Mouse (Mus musculus): ENCODE measurements around the gene Glis1. TPM values are rescaled to one million over a fixed set of nuclear protein-coding genes. Genes with fewer than 3 reads are reported as not detected.
A peak's percentile ranks its signal among the peaks of the same experiment; 100 is the strongest.

The Glis1 gene
- total and polyA plus RNA-seq, 2 experiments from 2014 or later = 1.4 to 2.1 TPM

DNA sequence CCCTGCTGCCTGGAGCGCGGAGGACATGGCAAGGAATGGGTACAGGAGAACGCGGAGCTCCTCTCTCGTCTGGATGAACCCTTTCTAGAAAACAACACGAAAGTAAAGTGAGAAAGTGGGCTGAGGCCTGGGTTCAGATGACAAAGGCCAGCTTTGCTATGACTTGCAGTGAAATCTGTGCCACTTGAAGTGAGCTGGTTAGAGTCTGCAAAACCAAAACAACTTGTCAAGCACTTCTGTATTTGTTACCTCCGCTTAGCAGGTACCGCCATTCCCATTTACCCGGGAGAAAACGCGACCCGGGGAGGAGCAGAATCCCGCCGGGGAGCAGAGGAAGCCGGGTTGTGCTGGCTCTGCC lies 414 bp upstream of the Glis1 start:
- Histone ChIP-seq H3K27me3 (ENCODE audit: insufficient read depth, low read length) (peaks cover 36% of the 10 kb centered on the region), H3K27ac (ENCODE audit: low read depth, low read length) (no peak overlapping the region), H3K9me3 (ENCODE audit: low read length) (no peaks in the 10 kb centered on the region), H3K36me3 (ENCODE audit: insufficient read depth, low read length) (no peaks in the 10 kb centered on the region), H3K4me2 (ENCODE audit: low read depth, low read length, poor library complexity, severe bottlenecking) (peak overlapping the region; percentile 89), H3K9ac (replicated peaks; ENCODE audit: low read length, poor library complexity, severe bottlenecking) (peak overlapping the region; percentile 64), H3K4me3 (ENCODE audit: low read depth, low read length) (peak overlapping the region; percentile 61), H3K4me1 (ENCODE audit: insufficient read depth, low read length) (no peaks in the 10 kb centered on the region)
- WGBS = 10% methylated on average over 15 of the region's 15 CpGs
- ATAC-seq (ENCODE audit: low FRiP score) = no peak
- TF ChIP-seq CTCF (IDR thresholded peaks at IDR 0.05) = no peak
- no peak for DNase-seq (ENCODE audit: low spot score)

DNA sequence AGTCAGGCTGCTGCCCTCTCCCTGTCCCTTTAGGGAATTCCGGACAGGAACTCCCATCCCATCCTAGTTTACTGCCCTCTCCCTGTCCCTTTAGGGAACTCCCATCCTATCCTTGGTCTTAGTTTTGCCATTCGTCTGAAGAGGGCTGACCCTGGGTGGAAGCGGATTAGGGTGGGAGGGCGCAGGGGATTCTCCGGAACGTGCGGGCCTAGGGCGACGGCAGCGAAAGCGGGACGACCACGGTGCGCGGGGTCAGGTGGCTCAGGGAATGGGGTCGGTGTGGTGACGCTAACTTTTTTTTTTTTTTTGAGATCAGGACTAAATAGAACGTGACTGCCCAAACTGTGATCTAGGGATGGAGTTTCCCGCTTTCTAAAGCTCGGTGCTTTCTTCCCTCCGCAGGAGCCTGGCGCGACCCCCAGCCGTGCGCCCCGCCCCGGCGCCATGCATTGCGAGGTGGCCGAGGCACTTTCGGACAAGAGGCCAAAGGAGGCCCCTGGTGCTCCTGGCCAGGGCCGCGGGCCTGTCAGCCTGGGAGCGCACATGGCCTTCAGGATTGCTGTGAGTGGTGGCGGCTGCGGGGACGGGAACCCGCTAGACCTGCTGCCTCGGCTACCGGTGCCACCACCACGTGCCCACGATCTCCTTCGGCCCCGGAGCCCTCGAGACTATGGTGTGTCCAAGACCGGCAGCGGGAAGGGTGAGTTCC lies 1.0 kb downstream of the Glis1 start:
- no peaks in the 10 kb centered on the region for H3K4me1 ChIP-seq (ENCODE audit: insufficient read depth, low read length)
- no peak for TF ChIP-seq CTCF (IDR thresholded peaks at IDR 0.05)
- no peaks in the 10 kb centered on the region for H3K36me3 ChIP-seq (ENCODE audit: insufficient read depth, low read length)
- no peak for ATAC-seq (ENCODE audit: low FRiP score)
- H3K4me3 ChIP-seq (ENCODE audit: low read depth, low read length) = peak overlapping the region; percentile 61
- no peaks in the 10 kb centered on the region for H3K9me3 ChIP-seq (ENCODE audit: low read length)
- H3K4me2 ChIP-seq (ENCODE audit: low read depth, low read length, poor library complexity, severe bottlenecking) = peak overlapping the region; percentile 89
- H3K27me3 ChIP-seq (ENCODE audit: insufficient read depth, low read length) = peaks cover 36% of the 10 kb centered on the region
- 3% methylated on average over 41 of the region's 47 CpGs for WGBS
- H3K9ac ChIP-seq (replicated peaks; ENCODE audit: low read length, poor library complexity, severe bottlenecking) = 0 out of 2 replicates have a peak overlapping the region, but pooled peaks have one; percentile 64
- no peak for DNase-seq (ENCODE audit: low spot score)
- no peak overlapping the region for H3K27ac ChIP-seq (ENCODE audit: low read depth, low read length)

DNA sequence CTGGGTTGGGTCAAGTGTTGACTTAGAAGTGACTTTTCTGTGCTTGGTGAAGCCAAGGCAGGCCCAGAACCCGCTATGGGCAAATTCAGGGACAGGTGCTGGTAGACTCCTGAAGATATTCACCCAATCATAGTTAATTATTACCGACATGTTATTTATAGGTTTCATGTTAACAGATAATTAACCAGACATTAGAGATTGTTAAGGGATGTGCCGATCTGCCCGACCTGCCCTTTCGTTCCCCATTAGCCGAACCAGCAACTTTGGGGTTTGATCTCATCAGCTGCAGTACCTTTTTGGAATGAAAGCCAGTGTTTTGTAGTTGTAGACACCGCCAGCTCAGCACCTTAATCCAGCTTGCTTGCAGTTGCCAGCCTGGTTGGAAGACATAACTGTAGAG lies 2.1 kb downstream of the Glis1 start:
- DNase-seq (ENCODE audit: low spot score) = no peak
- TF ChIP-seq CTCF (IDR thresholded peaks at IDR 0.05) = no peak
- H3K4me3 ChIP-seq (ENCODE audit: low read depth, low read length) = no peak overlapping the region

DNA sequence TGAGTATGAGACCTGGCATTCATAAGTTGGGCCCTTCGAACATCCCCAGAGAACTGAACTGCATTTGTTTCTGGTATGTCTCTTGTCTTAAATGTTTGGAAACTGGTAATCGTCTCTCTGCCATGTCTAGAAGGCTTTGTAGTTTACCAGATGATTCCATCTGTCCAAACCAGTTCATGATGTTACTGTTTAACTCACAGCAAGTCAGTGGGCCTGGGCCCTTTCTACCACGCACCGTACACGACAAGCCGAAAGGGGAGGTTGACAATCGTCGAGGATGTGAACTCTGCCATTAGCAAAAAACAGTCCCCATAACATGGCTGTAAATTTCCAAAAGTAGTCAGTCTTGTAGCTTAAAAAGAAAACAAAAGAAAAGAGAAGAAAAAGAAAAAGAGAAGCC lies 4.3 kb downstream of the Glis1 start:
- TF ChIP-seq CTCF (IDR thresholded peaks at IDR 0.05) = no peak
- no peak for ATAC-seq (ENCODE audit: low FRiP score)
- Histone ChIP-seq H3K9me3 (ENCODE audit: low read length) (no peaks in the 10 kb centered on the region), H3K36me3 (ENCODE audit: insufficient read depth, low read length) (no peaks in the 10 kb centered on the region), H3K4me1 (ENCODE audit: insufficient read depth, low read length) (no peaks in the 10 kb centered on the region), H3K27ac (ENCODE audit: low read depth, low read length) (no peak overlapping the region), H3K27me3 (ENCODE audit: insufficient read depth, low read length) (peaks cover 42% of the 10 kb centered on the region), H3K9ac (replicated peaks; ENCODE audit: low read length, poor library complexity, severe bottlenecking) (no peak overlapping the region), H3K4me2 (ENCODE audit: low read depth, low read length, poor library complexity, severe bottlenecking) (no peak overlapping the region), H3K4me3 (ENCODE audit: low read depth, low read length) (no peak overlapping the region)
- DNase-seq (ENCODE audit: low spot score) = no peak
- WGBS = 95% methylated on average over 8 of the region's 8 CpGs

More for the DNA sequence above, 2.1 kb downstream of the Glis1 start:
- Histone ChIP-seq H3K9me3 (ENCODE audit: low read length) (no peaks in the 10 kb centered on the region), H3K27me3 (ENCODE audit: insufficient read depth, low read length) (peaks cover 44% of the 10 kb centered on the region), H3K4me1 (ENCODE audit: insufficient read depth, low read length) (no peaks in the 10 kb centered on the region), H3K36me3 (ENCODE audit: insufficient read depth, low read length) (no peaks in the 10 kb centered on the region), H3K4me2 (ENCODE audit: low read depth, low read length, poor library complexity, severe bottlenecking) (no peak overlapping the region), H3K9ac (replicated peaks; ENCODE audit: low read length, poor library complexity, severe bottlenecking) (no peak overlapping the region), H3K27ac (ENCODE audit: low read depth, low read length) (no peak overlapping the region)
- ATAC-seq (ENCODE audit: low FRiP score) = no peak
- WGBS = 98% methylated on average over 7 of the region's 7 CpGs

DNA sequence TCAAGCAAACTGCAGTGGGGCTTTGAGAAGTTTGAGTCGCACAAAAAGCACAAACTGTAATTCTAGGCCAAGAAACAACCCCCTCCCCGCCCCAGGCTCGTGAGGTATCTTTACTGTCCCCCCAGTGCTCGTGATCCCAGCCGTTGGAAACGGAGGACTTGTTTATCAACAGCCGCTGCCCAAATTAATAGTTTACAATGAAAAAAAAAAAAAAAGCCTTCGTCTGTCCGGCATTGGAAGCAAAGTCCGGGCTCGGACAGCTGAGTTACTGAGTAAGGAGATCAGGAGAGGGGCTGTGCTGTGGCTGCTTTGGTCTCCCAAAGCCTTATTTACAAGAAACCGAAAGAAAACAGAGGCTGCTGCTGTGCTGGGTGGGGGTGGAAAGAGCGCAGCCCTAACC lies 5.9 kb downstream of the Glis1 start:
- Histone ChIP-seq H3K27ac (ENCODE audit: low read depth, low read length) (no peak overlapping the region), H3K9me3 (ENCODE audit: low read length) (no peaks in the 10 kb centered on the region), H3K4me2 (ENCODE audit: low read depth, low read length, poor library complexity, severe bottlenecking) (no peak overlapping the region), H3K9ac (replicated peaks; ENCODE audit: low read length, poor library complexity, severe bottlenecking) (no peak overlapping the region), H3K36me3 (ENCODE audit: insufficient read depth, low read length) (no peaks in the 10 kb centered on the region), H3K4me3 (ENCODE audit: low read depth, low read length) (no peak overlapping the region), H3K4me1 (ENCODE audit: insufficient read depth, low read length) (no peaks in the 10 kb centered on the region), H3K27me3 (ENCODE audit: insufficient read depth, low read length) (peaks cover 41% of the 10 kb centered on the region)
- TF ChIP-seq CTCF (IDR thresholded peaks at IDR 0.05) = no peak
- 35% methylated on average over 13 of the region's 13 CpGs for WGBS
- ATAC-seq (ENCODE audit: low FRiP score) (no peak), DNase-seq (ENCODE audit: low spot score) (no peak)

DNA sequence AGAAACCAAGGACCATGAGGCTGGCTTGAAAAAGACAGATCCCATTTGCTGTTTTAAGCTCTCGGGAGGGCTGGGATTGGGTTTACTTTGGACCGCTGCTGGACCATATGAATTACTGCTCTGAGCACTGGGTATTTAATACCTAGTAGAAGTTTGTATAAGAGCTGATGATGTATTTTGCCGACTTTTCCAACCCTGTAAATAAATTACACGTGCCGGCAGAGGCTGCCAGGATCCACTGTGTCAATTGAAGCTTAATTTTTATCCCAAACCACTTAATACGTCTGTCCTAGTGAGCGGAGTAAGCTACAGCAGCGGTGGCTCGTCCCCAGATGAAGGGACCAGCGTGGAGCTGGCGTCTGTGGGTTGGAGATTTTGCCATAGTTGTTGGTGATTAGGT lies 7.9 kb downstream of the Glis1 start:
- Histone ChIP-seq H3K4me3 (ENCODE audit: low read depth, low read length) (no peak overlapping the region), H3K27me3 (ENCODE audit: insufficient read depth, low read length) (peaks cover 22% of the 10 kb centered on the region), H3K9me3 (ENCODE audit: low read length) (no peaks in the 10 kb centered on the region), H3K4me2 (ENCODE audit: low read depth, low read length, poor library complexity, severe bottlenecking) (no peak overlapping the region), H3K27ac (ENCODE audit: low read depth, low read length) (no peak overlapping the region), H3K4me1 (ENCODE audit: insufficient read depth, low read length) (no peaks in the 10 kb centered on the region), H3K9ac (replicated peaks; ENCODE audit: low read length, poor library complexity, severe bottlenecking) (no peak overlapping the region), H3K36me3 (ENCODE audit: insufficient read depth, low read length) (no peaks in the 10 kb centered on the region)
- no peak for ATAC-seq (ENCODE audit: low FRiP score)
- DNase-seq (ENCODE audit: low spot score) = no peak
- WGBS = 52% methylated on average over 11 of the region's 11 CpGs
- no peak for TF ChIP-seq CTCF (IDR thresholded peaks at IDR 0.05)
